Mouse (Mus musculus) layer of hippocampus, adult 9-11 months (tissue): Measurements from ENCODE around the gene Trmu.
"Not testable (repeated sequence)": the region's sequence is repeated elsewhere in the genome, so short reads cannot be mapped to it uniquely, and the experiment has no call there.

Experiments
- DNase-seq: peaks from one replicate; pipeline ENCODE4 v3.0.0; 2022

The Trmu gene

GRCm38 (mm10) chr15:85878848-85879497, at the start of gene Trmu:
Trmu (plus strand) TSS chr15:85879312.
- DNase-seq, result peak; percentile 93

GRCm38 (mm10) chr15:85829470-85829869, 49.6 kb upstream of the Trmu start:
- DNase-seq, result no peak

GRCm38 (mm10) chr15:85831954-85832590, 47.0 kb upstream of the Trmu start, which contains the start of gene Ttc38:
Ttc38 (plus strand) TSS chr15:85832306.
- DNase-seq, result peak; percentile 88

- no peak for DNase-seq
Observed at GRCm38 (mm10) chr15:85832599-85832998, 46.5 kb upstream of the Trmu start.

GRCm38 (mm10) chr15:85835335-85835734, 43.8 kb upstream of the Trmu start:
- DNase-seq, result no peak

GRCm38 (mm10) chr15:85836887-85837286, 42.2 kb upstream of the Trmu start:
- DNase-seq, result no peak

- no peak for DNase-seq
Observed at GRCm38 (mm10) chr15:85840983-85841382, 38.1 kb upstream of the Trmu start.

GRCm38 (mm10) chr15:85841796-85842360, 37.2 kb upstream of the Trmu start:
- DNase-seq, result no peak

- DNase-seq, result no peak
Observed at GRCm38 (mm10) chr15:85845071-85845470, 34.0 kb upstream of the Trmu start.

- no peak for DNase-seq
Observed at GRCm38 (mm10) chr15:85851656-85852392, 27.3 kb upstream of the Trmu start.

GRCm38 (mm10) chr15:85858980-85859489, 20.1 kb upstream of the Trmu start:
- no peak for DNase-seq

- DNase-seq, result peak; percentile 97
Observed at GRCm38 (mm10) chr15:85859490-85860031, 19.6 kb upstream of the Trmu start, which contains the start of gene Gtse1. Gtse1 (plus strand) TSS chr15:85859745.

- DNase-seq, result not testable (repeated sequence)
Observed at GRCm38 (mm10) chr15:85865913-85866312, 13.2 kb upstream of the Trmu start.

- peak; percentile 64 for DNase-seq
Observed at GRCm38 (mm10) chr15:85867696-85868095, 11.4 kb upstream of the Trmu start.

GRCm38 (mm10) chr15:85877336-85877735, 1.8 kb upstream of the Trmu start:
- DNase-seq, result no peak

GRCm38 (mm10) chr15:85879498-85879895, 385 bp downstream of the Trmu start:
- DNase-seq, result no peak

GRCm38 (mm10) chr15:85885606-85886005, 6.5 kb downstream of the Trmu start:
- no peak for DNase-seq

GRCm38 (mm10) chr15:85889235-85889634, 10.1 kb downstream of the Trmu start:
- DNase-seq, result no peak

GRCm38 (mm10) chr15:85891971-85892370, 12.9 kb downstream of the Trmu start:
- no peak for DNase-seq

GRCm38 (mm10) chr15:85892498-85893118, 13.5 kb downstream of the Trmu start:
- DNase-seq, result no peak

- no peak for DNase-seq
Observed at GRCm38 (mm10) chr15:85893871-85894270, 14.8 kb downstream of the Trmu start.

- peak; percentile 48 for DNase-seq
Observed at GRCm38 (mm10) chr15:85896284-85896683, 17.2 kb downstream of the Trmu start.
